Mouse (Mus musculus) stomach, postnatal 0 days (tissue): Measurements from ENCODE around the gene Tenm1.

Source experiments
- CTCF ChIP-seq: IDR thresholded peaks from 2 replicates; pipeline ENCODE4 v1.5.1; 2016; ENCODE audit warnings: antibody characterized with exemption, low read depth, mild to moderate bottlenecking, moderate library complexity
- EP300 ChIP-seq: optimal IDR thresholded peaks from 2 replicates; pipeline ENCODE3; 2016; ENCODE audit warnings: antibody characterized with exemption

GRCm38 (mm10) chrX:43427961-43428365 lies 963 bp downstream of the Tenm1 start:
- TF ChIP-seq CTCF (0 out of 2 replicates have a peak, but pooled peaks have one; percentile 12), EP300 (no peak)
